In the genomic region with DNA sequence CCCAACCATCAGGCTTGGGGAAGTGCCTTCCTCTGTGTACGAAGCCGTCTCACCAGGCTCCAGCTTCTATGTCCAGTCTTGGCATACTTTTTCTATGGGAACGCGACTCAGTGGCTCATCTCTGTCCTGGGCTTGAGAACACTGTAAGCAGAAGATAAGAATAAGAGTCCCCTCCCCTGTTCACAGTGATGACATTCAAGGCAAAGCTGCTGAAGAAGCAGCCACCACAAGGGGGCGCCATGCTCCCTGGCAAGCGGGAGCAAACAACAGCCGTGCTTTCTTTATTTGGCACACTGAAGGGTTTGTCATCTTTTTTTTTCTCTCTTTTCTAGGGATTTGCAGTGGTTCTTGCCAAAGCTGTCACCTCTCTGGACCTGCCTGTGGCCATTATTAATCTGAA, we compare ENCODE assay signal across 9 mouse cellular contexts. TPM values are rescaled to one million over a fixed set of nuclear protein-coding genes. Genes with fewer than 3 reads are reported as not detected.
DNase-seq lines count a peak whose midpoint lies in the region; ATAC-seq and TF ChIP-seq lines count a peak whose summit lies in the region.
"Had no signal": no experiment of that assay in that cellular context is flagged by ENCODE, and none has a peak within 500 bp of the region (broad histone marks: within the 10 kb centered on the region; RNA-seq: fewer than 3 reads in every experiment).

No protein-coding gene starts in this region.

- H3K9me3 ChIP-seq in heart, postnatal 0 days (replicated peaks; ENCODE audit: control insufficient read depth, low read length): no peaks in the 10 kb centered on the region
- H3K9me3 ChIP-seq: embryonic facial prominence, embryonic 12.5 days had no signal

- H3K9ac ChIP-seq in heart, postnatal 0 days (replicated peaks; ENCODE audit: low read depth, low read length): no peak overlapping the region
- H3K9ac ChIP-seq: embryonic facial prominence, embryonic 12.5 days had no signal

- 86% methylated on average over 7 of the region's 7 CpGs for WGBS in heart, postnatal 0 days

- no peak overlapping the region for H3K4me2 ChIP-seq in heart, postnatal 0 days (ENCODE audit: low read depth, low read length)
- H3K4me2 ChIP-seq: embryonic facial prominence, embryonic 12.5 days had no signal

- no peaks in the 10 kb centered on the region for H3K27me3 ChIP-seq in heart, postnatal 0 days (ENCODE audit: control insufficient read depth, insufficient read depth, low read length)
- H3K27me3 ChIP-seq: embryonic facial prominence, embryonic 12.5 days had no signal

- no peak overlapping the region for H3K4me3 ChIP-seq in heart, postnatal 0 days (ENCODE audit: low read depth, low read length)
- H3K4me3 ChIP-seq: embryonic facial prominence, embryonic 12.5 days had no signal

- no peaks in the 10 kb centered on the region for H3K4me1 ChIP-seq in heart, postnatal 0 days (ENCODE audit: control insufficient read depth, insufficient read depth)
- H3K4me1 ChIP-seq: embryonic facial prominence, embryonic 12.5 days had no signal

- no peak for DNase-seq in heart, postnatal 0 days (ENCODE audit: low spot score)
- no peak for DNase-seq in heart, adult 9 months (ENCODE audit: low spot score in 2 of 2)
- DNase-seq in urinary bladder, postnatal 25 days (ENCODE audit: low spot score): peak; percentile 20
- no peak for DNase-seq in urinary bladder, adult 18-20 months (ENCODE audit: low spot score in 2 of 2)
- peak; percentile 24 to 53 for DNase-seq in cerebellum, postnatal 36 days
- DNase-seq in lung, postnatal 14 days: peak; percentile 25
- DNase-seq in ovary, adult 18-20 months (ENCODE audit: low spot score): no peak

- peak; percentile 23; the same call in 1 of the 2 replicates for TF ChIP-seq CTCF in heart, postnatal 0 days (IDR thresholded peaks at IDR 0.05; ENCODE audit: low read depth)

- ATAC-seq in heart, postnatal 0 days (ENCODE audit: insufficient read depth, low read depth): no peak
- ATAC-seq in monocyte, adult 5-6 weeks (replicated peaks; ENCODE audit: insufficient number of reproducible peaks, low FRiP score, low TSS enrichment, poor library complexity, severe bottlenecking): no peak

- TF ChIP-seq EP300 in heart, postnatal 0 days (IDR thresholded peaks at IDR 0.05; ENCODE audit: low read depth): no peak

- peaks cover 33% of the 10 kb centered on the region for H3K36me3 ChIP-seq in heart, postnatal 0 days (replicated peaks; ENCODE audit: control insufficient read depth, insufficient read depth, low read length)

- H3K27ac ChIP-seq in heart, postnatal 0 days (ENCODE audit: low read depth): no peak overlapping the region
- H3K27ac ChIP-seq: embryonic facial prominence, embryonic 12.5 days had no signal

RNA-seq across cellular contexts. Expression of gene Tyw1, which starts 11.2 kb away (rescaled TPM):
- total RNA-seq in heart, postnatal 0 days (2014; rRNA removed; ENCODE audit: low replicate concordance): 7.0 and 18.9 TPM in 2 replicates
- 11.1 and 11.6 TPM in 2 replicates for polyA plus RNA-seq in heart, postnatal 0 days (2015; fragmentation: Nextera tagmentation; extraction: Ambion mirVana)
- total RNA-seq in monocyte, adult 5-6 weeks (2017): 16.3 to 34.8 TPM (median 16.7 TPM) in 3 replicates

RNA-seq across cellular contexts. Expression of gene Sbds, which starts 11.3 kb away (rescaled TPM):
- total RNA-seq in heart, postnatal 0 days (2014; rRNA removed; ENCODE audit: low replicate concordance): 8.6 and 15.7 TPM in 2 replicates
- 56.9 and 57.6 TPM in 2 replicates for polyA plus RNA-seq in heart, postnatal 0 days (2015; fragmentation: Nextera tagmentation; extraction: Ambion mirVana)
- total RNA-seq in monocyte, adult 5-6 weeks (2017): 123 to 159 TPM (median 156 TPM) in 3 replicates

RNA-seq across cellular contexts. Expression of gene Tmem248, which starts 49.8 kb away (rescaled TPM):
- total RNA-seq in heart, postnatal 0 days (2014; rRNA removed; ENCODE audit: low replicate concordance): 31.9 and 38.1 TPM in 2 replicates
- 23.9 and 24.5 TPM in 2 replicates for polyA plus RNA-seq in heart, postnatal 0 days (2015; fragmentation: Nextera tagmentation; extraction: Ambion mirVana)
- total RNA-seq in monocyte, adult 5-6 weeks (2017): 37.6 to 41.1 TPM (median 40.2 TPM) in 3 replicates

Comparison
In these comparisons a context has a peak if more than half of its experiments do, and no peak if none do; other contexts are left out.
1. DNase-seq: peak in urinary bladder, postnatal 25 days (single experiment), cerebellum, postnatal 36 days (2 of 2) and lung, postnatal 14 days (single experiment); none in heart, postnatal 0 days (single experiment), heart, adult 9 months (0 of 2), urinary bladder, adult 18-20 months (0 of 2) and ovary, adult 18-20 months (single experiment).